Comparison of ENCODE assay signal across 12 mouse cellular contexts in genomic region chr9:41918657-41919380, GRCm38 (mm10).
A peak's percentile ranks its signal among the peaks of the same experiment; 100 is the strongest.
DNase-seq lines count a peak whose midpoint lies in the region; ATAC-seq and TF ChIP-seq lines count a peak whose summit lies in the region.
"Had no signal": no experiment of that assay in that cellular context is flagged by ENCODE, and none has a peak within 500 bp of the region (broad histone marks: within the 10 kb centered on the region; RNA-seq: fewer than 3 reads in every experiment).

No protein-coding gene starts in this region.

- H3K4me3 ChIP-seq in embryonic facial prominence, embryonic 15.5 days (replicated peaks) = no peak overlapping the region
- no peak overlapping the region for H3K4me3 ChIP-seq in hindbrain, postnatal 0 days (ENCODE audit: low read length)
- no peak overlapping the region for H3K4me3 ChIP-seq in neural tube, embryonic 15.5 days (replicated peaks)
- H3K4me3 ChIP-seq: liver, embryonic 15.5 days; stomach, embryonic 15.5 days had no signal

- no peaks in the 10 kb centered on the region for H3K27me3 ChIP-seq in embryonic facial prominence, embryonic 15.5 days
- no peaks in the 10 kb centered on the region for H3K27me3 ChIP-seq in hindbrain, postnatal 0 days (ENCODE audit: insufficient read depth, low read length)
- H3K27me3 ChIP-seq in neural tube, embryonic 15.5 days (replicated peaks) = no peaks in the 10 kb centered on the region
- H3K27me3 ChIP-seq: liver, embryonic 15.5 days; stomach, embryonic 15.5 days had no signal

- peak; percentile 15; the same call in 1 of the 2 replicates for ATAC-seq in embryonic facial prominence, embryonic 15.5 days (ENCODE audit: insufficient number of reproducible peaks, low FRiP score, low TSS enrichment, low read depth)
- peak; percentile 85 for ATAC-seq in hindbrain, postnatal 0 days
- peak; percentile 67 for ATAC-seq in neural tube, embryonic 15.5 days (ENCODE audit: low FRiP score)

- peak; percentile 28 for DNase-seq in left cerebral cortex, adult 11 months (ENCODE audit: low spot score)
- no peak for DNase-seq in left cerebral cortex, adult 18-20 months (ENCODE audit: low spot score in 2 of 2)
- DNase-seq in hindbrain, postnatal 0 days (ENCODE audit: low spot score) = peak; percentile 72
- DNase-seq in liver = no peak
- DNase-seq in yolk sac, embryonic 10.5 days (ENCODE audit: low spot score) = no peak
- no peak for DNase-seq in lung, postnatal 36 days
- DNase-seq: adrenal gland, adult 2 months had no signal

- H3K27ac ChIP-seq in embryonic facial prominence, embryonic 15.5 days (replicated peaks) = no peak overlapping the region; the same call in 1 of the 2 replicates
- H3K27ac ChIP-seq in hindbrain, postnatal 0 days = peak overlapping the region; percentile 59
- H3K27ac ChIP-seq in neural tube, embryonic 15.5 days (replicated peaks) = peak overlapping the region; percentile 74
- H3K27ac ChIP-seq: kidney, postnatal 0 days; liver, embryonic 15.5 days; stomach, embryonic 15.5 days had no signal

- no peaks in the 10 kb centered on the region for H3K36me3 ChIP-seq in embryonic facial prominence, embryonic 15.5 days
- H3K36me3 ChIP-seq in hindbrain, postnatal 0 days (ENCODE audit: insufficient read depth, low read length) = no peaks in the 10 kb centered on the region
- H3K36me3 ChIP-seq in neural tube, embryonic 15.5 days = no peaks in the 10 kb centered on the region
- H3K36me3 ChIP-seq: liver, embryonic 15.5 days; stomach, embryonic 15.5 days had no signal

- 0 out of 2 replicates have a peak, but pooled peaks cover 4% of the 10 kb centered on the region for H3K4me1 ChIP-seq in embryonic facial prominence, embryonic 15.5 days
- H3K4me1 ChIP-seq in hindbrain, postnatal 0 days (ENCODE audit: insufficient read depth, low read length) = peaks cover 11% of the 10 kb centered on the region; the same call in 1 of the 2 replicates
- peaks cover 23% of the 10 kb centered on the region for H3K4me1 ChIP-seq in neural tube, embryonic 15.5 days
- H3K4me1 ChIP-seq: liver, embryonic 15.5 days had no signal

- 0 out of 2 replicates have a peak, but pooled peaks have one; percentile 11 for TF ChIP-seq CTCF in hindbrain, postnatal 0 days (IDR thresholded peaks at IDR 0.05; ENCODE audit: low read depth)

- no peaks in the 10 kb centered on the region for H3K9me3 ChIP-seq in embryonic facial prominence, embryonic 15.5 days (replicated peaks)
- H3K9me3 ChIP-seq in hindbrain, postnatal 0 days (ENCODE audit: low read length) = no peaks in the 10 kb centered on the region
- no peaks in the 10 kb centered on the region for H3K9me3 ChIP-seq in neural tube, embryonic 15.5 days (replicated peaks)
- H3K9me3 ChIP-seq: liver, embryonic 15.5 days; stomach, embryonic 15.5 days had no signal

- H3K9ac ChIP-seq in embryonic facial prominence, embryonic 15.5 days = no peak overlapping the region
- H3K9ac ChIP-seq in hindbrain, postnatal 0 days (replicated peaks; ENCODE audit: low read length) = no peak overlapping the region
- no peak overlapping the region for H3K9ac ChIP-seq in neural tube, embryonic 15.5 days (replicated peaks)
- H3K9ac ChIP-seq: liver, embryonic 15.5 days; stomach, embryonic 15.5 days had no signal

- no peak overlapping the region for H3K4me2 ChIP-seq in embryonic facial prominence, embryonic 15.5 days (replicated peaks)
- H3K4me2 ChIP-seq in hindbrain, postnatal 0 days (ENCODE audit: low read depth, low read length) = no peak overlapping the region
- no peak overlapping the region for H3K4me2 ChIP-seq in neural tube, embryonic 15.5 days
- H3K4me2 ChIP-seq: liver, embryonic 15.5 days; stomach, embryonic 15.5 days had no signal

- 51% methylated on average over 14 of the region's 14 CpGs for WGBS in embryonic facial prominence, embryonic 15.5 days
- WGBS in hindbrain, postnatal 0 days = 22% methylated on average over 14 of the region's 14 CpGs
- WGBS in neural tube, embryonic 15.5 days = 23% methylated on average over 14 of the region's 14 CpGs

Comparison
In these comparisons a context has a peak if more than half of its experiments do, and no peak if none do; other contexts are left out.
1. DNase-seq: peak in left cerebral cortex, adult 11 months (single experiment) and hindbrain, postnatal 0 days (single experiment); none in left cerebral cortex, adult 18-20 months (0 of 2), liver (single experiment), yolk sac, embryonic 10.5 days (single experiment) and lung, postnatal 36 days (single experiment).
2. ATAC-seq: peak in every context shown above with its lines; median percentile 85 in hindbrain, postnatal 0 days; 67 in neural tube, embryonic 15.5 days; 15 in embryonic facial prominence, embryonic 15.5 days.